Mouse (Mus musculus) fat pad, adult 2 months (tissue): ENCODE results near the gene Sox11.

Experiments
- DNase-seq: peaks from one replicate; pipeline ENCODE4 v3.0.0-alpha.2; 2011; ENCODE audit warnings: low read depth, low spot score; ENCODE audit errors: extremely low read depth

Sox11 gene

DNA sequence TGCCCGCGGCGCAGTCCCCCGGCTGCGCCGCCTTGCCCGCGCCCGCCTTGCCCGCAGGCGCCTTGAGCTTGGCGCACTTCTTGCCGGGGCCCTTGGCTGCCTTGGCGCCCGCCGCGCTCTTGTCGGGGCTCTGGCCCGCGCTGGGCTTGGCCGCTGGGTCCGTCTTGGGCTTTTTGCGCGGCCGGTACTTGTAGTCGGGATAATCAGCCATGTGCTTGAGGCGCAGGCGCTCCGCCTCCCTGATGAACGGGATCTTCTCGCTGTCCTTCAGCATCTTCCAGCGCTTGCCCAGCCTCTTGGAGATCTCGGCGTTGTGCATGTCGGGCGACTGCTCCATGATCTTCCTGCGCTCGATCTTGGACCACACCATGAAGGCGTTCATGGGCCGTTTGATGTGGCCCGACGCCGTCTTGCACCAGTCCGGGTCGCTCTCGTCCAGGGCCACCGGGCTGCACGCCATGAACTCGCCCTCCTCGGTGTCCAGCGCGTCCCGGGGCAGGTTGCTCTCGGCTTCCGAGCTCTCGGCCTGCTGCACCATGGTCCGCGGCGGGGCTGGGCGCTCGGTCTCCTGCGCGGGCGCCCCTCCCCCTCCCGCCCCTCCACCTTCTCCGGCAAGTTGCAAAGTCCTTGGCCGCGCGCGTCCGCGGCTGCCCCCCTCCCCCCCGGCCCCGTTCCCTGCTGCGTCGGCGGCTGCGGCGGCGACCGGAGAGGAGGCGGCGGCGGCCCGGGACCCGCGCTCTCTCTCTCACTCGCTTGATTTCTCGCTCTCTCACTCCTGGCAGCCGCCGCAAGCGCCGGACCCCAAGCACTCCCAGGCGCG is at the start of gene Sox11:
Sox11 (minus strand) TSS at position 704 of the 820 bp plus-strand sequence.
- DNase-seq: no peak

DNA sequence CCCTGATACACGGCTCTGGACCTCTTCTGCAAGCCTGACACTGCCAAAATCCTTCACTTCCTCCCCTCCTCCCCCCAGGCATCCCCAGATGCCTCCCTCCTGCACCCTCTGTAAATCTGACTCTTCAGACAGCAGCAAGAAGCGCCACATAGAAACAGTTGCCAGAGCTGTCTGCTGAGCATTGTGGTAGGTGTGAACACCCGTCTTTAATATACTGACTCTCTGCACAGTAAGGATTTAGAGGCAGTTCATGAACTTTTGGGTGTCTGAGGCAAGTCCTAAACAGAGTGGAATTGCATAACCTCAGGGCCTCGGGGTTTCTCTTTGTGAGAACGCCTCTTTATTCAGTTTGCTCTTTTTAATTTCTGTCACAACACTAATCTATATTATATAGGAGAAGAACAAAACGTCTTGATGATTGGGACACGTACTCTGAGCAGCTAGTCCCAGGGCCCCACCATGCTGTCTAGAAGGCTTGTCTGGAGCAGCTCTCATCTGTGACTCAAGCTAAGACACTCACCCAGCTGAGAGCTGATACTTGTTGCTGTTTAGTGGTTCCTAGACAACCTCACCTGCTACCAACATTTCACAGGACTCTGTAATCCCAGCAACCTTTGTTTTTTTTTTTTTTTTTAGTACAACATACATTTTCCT is 49.4 kb upstream of the Sox11 start:
- DNase-seq: no peak

DNA sequence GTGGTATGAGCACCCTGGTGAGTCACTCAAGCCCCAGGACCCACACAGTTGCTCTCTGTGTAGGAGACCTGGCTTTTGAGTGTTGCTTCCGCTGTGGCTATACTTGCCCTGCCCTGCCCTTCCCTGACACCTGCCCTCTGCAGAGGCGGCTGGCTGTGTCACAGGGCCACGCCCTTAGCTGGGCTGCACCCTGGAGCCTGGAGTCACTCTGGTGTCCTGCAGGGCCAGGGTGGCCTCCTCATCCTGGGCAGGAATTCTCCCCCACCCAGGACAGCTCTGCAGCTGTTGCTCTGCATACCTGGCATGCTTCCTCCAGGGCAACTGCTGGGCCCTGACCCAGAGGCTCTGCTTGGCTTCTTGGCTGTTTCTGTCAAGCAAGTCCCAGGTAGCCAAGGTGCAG is 48.1 kb upstream of the Sox11 start:
- DNase-seq: no peak

DNA sequence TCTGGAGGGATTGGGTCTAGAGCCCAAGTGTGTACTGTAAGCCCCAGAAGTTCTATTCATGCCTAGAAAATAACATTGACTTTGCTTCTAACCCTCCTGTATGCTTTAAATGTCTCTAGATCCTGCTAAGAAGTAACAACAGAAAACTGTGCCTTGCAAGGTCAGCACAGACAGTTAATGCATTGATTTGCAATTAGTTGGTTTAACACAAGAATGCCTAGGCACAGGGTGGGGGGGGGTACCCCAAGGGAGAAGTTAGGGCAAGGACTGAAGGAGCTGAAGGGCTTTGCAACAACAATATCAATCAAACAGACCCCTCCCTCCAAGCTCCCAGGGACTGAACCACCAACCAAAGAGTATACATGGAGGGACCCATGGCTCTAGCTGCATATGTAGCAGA is 47.1 kb upstream of the Sox11 start:
- no peak for DNase-seq

DNA sequence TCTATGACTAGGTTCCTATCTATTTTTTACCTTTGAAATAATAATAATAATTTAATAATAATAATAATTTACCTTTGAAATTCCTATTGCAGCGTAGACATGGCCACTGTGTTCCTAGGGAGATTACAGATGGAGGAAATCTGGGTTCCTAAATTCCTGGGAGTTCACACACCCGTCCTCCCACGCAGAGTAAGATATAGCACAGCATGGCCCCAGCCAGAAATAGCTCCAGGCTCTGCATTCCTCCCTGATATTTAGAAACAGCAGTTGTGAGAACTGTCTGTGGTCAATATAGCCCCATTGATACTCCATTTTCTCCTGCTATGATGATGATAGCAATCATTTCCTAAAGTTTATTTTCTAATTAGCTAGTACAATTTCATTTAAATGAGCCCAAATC is 30.1 kb upstream of the Sox11 start:
- no peak for DNase-seq

DNA sequence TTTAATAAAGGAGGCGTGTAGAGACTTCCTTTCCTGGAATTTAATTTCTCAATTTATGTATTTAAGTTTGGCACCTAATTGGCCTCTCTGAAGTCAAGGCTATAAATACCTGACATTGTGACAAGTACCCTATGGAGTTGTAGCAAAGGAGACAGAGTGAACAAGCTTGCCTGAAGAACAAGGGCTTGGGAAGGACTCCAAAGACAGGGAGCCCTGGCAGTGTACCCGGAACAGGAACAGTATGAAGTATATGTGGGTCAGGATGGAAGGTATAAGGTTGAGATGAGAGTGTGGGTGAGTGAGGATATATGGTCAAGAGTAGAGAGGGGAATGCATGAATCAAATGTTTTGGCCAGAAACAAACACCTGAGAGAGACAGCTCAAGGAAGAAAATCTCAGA is 28.4 kb upstream of the Sox11 start:
- no peak for DNase-seq

DNA sequence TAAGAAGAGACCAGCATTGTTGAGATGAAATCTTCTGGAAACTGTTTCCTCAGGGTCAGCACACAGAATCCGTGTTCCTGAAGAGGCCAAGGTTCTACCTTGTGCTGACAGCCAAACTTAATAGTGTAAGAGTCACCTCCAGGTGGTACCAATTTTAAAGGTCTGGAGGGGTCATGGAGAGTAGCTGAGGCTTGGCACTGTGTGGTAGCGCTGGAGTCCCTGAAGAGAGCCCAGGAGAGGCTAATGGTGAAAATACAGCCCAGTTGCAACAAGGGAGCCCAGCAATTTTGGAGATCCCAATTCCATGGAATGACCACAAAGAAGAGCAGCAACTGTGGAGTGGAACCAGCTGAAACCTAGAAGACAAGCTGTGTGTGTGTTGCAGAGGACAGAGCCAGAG is 25.1 kb upstream of the Sox11 start:
- DNase-seq: no peak

DNA sequence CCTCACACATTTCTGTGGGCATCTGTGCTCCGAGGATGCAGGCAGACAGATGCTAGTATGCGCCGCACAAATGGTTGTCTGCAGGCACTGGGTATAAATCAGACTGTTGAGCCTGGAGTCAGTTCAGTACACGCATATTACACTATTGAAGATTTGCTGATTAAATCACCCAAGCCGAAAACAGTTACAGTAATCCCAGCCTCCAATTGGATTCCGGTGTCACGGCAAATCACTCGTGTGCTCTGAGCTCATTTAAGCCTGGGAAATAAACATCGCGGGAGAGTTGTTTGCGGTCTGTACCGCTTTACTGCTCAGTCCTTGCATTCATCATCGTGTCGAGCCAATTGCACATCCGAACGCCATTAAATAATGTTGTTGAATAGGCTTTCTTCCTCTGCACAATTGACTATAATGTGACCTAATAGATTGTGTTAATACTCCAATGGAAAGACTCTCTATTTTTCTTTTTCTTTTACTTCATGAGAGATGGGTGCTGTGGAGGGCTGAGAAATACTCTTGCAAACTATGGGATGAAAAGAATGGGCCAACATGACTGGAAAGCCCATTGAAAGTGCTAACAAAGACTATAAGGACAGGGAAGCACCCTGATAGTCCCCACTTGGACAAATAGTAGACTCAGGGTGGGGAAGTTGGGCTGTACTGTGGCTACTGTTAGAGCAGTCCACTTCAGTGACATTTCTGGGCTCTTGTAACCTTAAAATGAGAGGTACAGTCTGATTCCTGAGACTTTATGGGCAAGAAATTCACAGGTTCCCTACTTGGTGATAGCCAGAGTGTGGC is 21.7 kb upstream of the Sox11 start:
- no peak for DNase-seq

DNA sequence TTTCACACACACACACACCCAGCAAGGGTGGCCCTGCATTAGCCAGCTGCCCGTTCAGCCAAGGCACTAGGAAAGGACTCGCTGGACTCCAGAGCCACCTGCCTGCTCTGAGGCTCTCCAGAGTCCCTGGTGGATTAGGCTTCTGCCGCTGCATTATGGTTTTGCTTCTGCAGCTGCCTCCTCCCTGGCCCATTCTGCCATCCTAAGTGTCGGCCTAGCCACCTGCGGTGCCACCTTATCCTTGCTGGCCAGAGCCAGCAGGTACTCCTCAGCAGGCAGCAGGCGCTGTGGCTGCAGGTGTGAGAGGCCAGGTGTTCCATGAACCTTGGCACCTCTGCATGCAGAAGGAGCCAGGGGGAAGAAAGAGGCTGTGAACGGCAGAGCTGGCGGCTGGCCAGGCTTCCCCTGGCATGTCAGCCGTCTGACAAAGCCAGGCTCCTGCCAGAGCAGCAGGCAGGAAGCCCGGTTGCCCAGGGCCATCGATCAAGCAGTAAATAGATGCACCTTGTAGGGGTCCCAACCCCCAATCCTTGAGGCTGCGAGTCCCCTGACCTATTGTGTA is 14.8 kb upstream of the Sox11 start:
- no peak for DNase-seq

DNA sequence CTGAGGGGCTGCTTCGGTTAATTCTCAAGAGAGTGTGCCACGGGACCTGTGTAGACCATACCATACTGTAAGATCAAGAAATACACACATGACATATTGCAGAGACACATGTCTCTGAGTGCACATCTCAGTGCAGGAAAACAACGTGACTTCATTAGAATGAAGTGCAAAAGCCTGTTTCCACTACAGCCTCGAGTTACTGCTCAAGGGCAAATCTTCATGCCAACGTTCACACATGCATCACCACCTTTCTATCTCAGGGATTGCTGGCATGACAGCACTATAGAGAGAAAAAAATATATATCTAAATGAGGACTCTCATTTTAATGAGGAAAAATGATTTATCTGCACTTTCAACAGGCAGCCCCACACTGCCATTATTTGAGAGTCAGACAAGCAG is 14.2 kb upstream of the Sox11 start:
- no peak for DNase-seq

DNA sequence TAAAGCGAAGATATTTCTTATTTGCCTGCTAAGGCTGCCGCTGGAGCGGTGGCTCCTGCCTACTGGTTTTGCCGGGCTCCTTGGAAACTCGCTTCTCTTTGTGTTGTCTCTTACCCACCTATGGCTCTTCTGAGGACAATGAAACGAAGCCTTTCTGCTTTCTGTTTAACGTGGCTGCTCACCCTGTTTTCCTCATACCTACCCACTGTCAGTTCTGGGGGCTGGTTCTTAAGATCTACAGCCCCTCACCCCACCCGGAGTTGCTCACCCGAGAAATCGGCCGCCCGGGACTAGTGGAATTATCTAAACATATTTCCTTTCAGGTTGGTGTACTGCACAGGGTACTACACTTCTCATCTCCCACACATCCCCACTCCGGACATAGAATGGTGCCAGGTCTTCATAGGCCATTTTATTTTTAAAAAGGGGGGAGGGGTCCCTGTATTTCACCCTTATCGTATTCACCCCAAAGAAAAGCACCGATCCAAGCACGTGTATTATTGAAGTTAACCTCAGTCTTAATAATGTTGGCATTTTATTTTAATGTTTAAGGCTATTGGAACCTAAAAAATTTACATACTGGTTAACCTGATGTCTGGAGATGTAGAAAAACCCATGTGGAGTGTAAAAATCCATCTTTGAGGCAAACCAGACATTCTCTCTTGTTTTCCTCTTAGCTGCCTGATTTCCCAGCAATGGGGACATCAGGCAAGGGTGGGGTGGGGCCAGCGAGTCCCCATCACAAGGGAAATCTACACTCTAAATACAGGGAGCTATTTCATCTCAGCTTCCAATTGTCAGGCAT is 1.4 kb upstream of the Sox11 start:
- DNase-seq: no peak

DNA sequence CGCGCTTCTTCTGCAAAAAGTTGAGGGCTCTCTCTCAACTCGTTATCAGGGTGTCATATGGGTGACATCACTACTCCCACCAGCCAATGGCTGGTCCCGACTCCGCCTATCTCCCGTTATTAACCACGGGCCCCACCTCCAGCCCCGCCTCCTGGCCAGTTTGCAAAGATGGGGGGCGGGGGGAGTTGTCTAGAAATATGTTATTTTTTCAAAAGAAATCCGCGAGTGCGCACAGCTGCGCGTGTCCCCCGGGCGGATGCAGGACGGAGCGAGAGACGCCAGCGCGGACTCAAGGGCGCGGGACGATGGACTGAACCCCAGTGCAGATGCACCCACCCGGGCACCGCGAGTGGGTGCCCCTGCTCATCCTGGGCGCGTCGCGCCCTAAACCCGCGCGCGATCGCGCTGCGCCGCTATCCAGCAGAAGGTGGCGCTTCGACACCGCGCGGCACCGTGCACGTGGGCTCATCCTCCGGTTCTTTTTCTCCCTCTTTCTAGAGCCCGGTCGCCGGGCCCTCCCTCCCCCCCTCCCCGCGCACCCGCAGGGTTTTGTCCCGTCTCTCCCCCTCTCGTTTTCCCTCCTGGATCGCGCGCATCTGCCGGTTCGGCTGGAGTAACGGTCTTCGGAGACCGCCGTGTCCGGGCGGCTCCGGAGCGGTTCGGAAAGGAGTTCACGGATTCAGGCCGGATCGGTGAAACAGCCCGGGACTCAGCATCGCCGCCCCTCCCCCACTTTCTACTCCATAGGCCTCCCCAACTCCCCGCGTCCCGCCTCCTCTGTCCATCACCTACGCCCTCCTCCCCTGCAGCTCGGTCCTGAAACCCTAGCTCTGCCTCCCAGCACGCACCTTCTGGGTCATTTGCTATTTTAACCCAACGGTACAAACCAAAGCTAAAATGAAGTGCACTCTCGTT is 574 bp upstream of the Sox11 start:
- DNase-seq: no peak

DNA sequence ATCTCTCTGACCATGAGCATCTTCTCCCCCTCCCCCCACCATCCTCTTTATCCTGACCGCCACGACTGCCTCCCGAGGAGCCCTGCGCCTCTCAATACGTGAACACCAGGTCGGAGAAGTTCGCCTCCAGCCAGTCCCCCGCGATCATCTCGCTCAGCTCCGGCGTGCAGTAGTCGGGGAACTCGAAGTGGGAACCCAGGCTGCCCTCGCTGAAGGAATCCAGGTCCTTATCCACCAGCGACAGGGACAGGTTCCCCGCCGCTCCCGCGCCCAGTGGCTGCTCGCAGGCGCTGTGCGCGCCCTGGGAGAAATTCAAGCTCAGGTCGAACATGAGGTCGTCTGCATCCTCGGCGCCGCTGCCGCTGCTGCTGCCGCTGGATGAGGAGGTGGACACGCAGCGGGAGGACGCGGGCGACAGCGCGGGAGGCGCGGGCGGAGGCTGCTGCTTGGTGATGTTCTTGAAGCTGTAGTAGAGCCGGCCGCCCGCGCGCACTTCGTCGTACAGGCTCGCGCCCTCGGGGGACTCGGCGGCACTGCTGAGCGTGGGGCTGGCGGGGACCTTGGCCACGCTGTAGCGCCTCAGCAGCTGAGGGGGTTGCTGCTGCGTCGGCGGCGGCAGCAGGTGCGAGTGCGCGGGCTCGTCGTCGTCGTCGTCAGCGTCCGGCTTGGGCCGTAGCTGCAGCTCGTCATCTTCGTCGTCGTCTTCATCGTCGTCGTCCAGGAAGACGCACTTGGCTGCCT is 1.1 kb downstream of the Sox11 start:
- DNase-seq: no peak

DNA sequence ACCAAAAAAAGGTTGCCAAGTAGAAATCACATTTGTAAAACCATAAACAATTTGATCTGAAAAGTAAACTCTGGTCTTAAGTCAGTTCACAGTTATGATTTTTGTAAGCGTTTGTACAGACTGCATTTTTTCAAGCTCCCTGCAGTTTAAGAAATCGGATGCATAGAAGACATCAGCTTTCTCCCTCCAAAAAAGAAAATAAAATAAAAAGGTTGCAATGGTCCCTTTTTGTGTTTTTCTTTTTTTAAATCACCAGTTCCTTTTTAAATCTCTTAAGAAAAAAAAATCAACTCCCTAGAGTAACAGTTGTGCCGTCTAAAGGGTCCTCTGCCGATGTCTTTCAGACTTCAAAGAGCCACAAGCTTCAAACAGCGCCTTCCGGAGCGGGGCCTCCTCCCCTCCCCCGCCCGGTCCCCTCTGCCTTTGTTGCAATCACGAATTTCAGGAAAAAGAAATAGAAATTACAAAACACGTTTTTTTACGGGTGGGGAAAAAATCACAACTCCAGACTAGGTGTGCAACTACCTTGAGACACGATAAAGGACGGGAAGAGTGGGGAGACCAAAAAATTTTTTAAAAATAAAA is 1.8 kb downstream of the Sox11 start:
- no peak for DNase-seq

DNA sequence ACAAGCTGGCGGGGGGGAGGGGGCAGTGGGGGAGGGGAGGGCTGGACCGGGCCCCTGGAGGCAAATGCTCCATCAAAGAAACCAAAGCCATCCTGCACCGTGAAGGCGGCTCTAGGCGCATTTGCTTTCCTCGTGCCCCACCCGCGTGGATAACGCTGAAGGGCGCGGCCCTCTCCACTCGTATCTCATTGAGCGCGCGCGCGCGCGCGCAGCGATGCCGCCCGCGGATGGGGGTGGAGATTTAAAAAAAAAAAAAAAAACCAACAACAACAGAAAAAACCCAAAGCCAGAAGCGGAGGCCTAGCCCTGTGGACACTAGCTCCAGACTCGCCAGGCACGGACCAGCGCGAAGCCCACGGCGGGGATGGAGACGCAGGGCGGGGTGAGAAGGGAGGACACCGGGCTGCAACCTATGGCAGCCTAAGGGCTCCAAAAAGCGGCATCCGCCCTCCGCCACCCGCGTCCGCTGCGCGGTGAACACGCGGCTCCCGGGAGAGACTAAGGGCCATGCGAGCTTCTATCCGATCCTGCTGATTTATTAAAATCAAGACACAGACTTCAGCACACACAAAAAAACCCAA is 3.1 kb downstream of the Sox11 start:
- no peak for DNase-seq

DNA sequence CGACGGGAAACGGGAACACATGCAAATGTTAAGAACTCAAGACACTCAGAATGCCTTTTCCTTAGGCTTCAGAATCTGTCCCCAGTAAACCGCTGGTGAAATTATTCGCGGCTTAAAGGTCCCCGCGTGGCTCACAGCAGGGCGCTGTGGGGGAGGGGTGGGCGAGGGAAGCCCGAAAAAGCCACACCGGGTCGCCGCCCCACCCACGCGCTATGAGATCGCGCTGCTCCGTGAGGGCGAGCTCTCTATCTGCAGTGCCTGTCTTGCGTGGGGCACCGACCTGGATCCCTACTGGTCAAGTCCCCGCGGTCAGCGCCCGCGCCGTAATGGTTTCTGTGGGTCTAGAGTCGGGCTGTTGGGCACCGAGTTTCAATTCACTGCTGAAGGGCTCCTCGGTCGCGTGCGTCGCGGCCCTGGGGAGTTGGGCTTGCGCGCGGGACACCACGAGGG is 3.6 kb downstream of the Sox11 start:
- DNase-seq: no peak

DNA sequence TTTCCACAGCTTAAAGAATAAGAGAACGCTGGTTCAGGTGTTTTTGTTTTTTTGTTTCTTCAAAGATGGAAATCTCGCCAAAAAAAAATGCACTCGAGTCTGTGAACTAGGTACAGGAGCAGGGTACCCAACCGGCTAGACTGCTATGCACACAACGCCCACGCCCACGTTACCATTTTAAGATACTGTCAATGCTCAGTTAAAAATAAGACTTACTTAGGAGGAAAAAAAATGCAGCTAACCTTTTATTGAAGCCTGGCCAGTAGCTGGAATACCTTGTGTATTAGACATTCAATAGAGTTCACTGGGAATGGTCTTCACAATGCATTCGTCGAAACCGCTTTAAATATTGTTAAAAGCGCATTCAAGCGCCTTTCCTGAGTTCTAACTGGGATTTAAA is 4.3 kb downstream of the Sox11 start:
- DNase-seq: no peak

DNA sequence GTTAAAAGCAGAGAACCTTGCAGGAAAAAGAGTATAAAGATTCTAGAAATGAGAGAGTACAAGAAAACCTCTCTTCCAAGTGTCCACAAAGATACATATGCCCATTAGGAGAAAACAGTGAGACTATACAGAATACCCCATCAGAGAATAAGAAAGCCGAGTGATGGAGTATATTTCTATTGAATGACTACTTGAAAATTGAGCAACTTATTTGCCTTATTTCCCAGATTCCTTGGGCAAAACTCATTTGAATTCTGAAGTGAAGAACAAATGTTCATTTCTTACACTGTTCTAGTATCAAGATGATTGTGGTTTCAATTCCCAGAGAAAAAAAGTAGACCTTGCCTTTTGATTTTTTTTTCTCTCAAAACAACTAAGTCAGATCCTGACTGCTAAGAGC is 4.9 kb downstream of the Sox11 start:
- DNase-seq: no peak
